Mouse (Mus musculus) layer of hippocampus, adult 8-10 months (tissue): ENCODE results near the gene Olfml2b. TPM values are rescaled to one million over a fixed set of nuclear protein-coding genes. Genes with fewer than 3 reads are reported as not detected.

Source experiments
- DNase-seq, 2 experiments: peaks; one replicate each; pipeline ENCODE4 v3.0.0; 2022; ENCODE audit warnings: low spot score in 2 of 2
- total RNA-seq, 4 experiments: library from RNA; stranded (reverse); gene quantifications; 2 replicates each; pipeline ENCODE4 v1.2.4; 2022

The Olfml2b gene
- total RNA-seq, 4 experiments from 2014 or later: 30.1 to 35.7 (median 33.2) TPM

DNA sequence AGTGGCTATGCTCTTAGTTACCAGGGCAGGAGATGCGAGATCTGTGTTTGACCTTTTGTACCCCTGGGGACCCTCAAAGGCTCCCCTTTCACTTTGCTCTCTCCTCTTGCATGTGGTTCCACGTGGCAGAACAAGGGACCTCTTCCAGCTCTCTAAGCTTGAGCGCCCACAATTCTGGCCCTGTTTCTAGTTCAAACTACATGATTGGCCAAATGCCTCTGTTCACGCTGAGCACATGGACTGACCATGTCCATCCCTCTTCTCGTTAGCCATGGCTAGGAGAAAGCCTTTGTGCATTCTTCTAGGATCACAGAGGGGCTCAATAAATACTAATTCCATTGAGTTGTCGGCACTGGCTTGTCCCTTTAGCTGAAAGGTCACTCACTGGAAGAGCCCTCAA is 51.0 kb downstream of the Olfml2b start:
- no peak for DNase-seq

- DNase-seq: no peak
Observed at GRCm38 (mm10) chr1:170696996-170697395, 52.7 kb downstream of the Olfml2b start.

DNA sequence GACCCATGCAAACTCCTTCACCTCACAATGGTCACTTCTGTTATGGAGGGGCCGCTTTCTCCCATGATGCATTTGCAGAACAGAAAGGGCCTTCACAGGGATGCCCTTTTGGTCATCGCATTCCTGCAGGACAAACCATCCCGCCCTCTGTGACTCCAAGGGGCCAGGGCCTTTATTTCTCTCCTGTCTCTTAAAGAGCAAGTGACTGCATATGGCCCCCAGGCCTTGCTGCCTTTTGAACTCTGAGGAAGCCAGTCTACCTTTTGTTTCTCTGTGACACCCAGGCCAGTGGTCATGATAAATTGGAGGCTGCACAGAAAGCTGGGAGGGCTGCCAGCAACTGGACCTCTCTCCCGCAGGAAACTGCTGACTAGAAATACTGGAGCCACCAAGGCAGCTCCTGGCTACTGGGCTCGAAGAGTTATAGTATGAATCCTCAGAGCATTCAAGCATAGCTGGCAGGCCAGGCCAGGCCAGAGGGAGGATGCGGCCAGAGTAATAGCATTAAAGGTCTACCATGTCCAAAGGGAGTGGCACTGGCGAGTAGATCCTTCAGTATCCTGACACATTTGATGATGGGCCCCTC is 53.5 kb downstream of the Olfml2b start:
- no peak for DNase-seq

- DNase-seq: no peak
Observed at GRCm38 (mm10) chr1:170698771-170699170, 54.4 kb downstream of the Olfml2b start.

DNA sequence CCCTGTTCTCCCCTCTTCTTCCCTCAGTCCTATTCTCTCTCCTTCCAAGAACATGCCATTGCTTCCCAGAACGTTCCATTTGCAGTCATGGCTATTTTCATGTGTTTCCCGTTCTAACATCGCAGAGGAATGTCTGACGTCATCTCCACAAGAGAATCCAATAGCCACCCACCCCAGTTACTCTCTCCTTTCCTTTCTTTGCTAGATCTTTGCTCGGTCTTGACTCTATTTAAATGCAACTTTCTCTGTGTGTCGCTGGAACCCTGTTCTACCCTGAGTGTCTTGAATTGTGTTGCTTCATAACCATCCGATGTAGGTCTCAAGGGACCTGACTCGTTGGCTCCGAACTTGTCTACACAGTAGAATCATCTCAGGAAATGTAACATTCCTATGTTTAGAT is 55.2 kb downstream of the Olfml2b start:
- DNase-seq: no peak

GRCm38 (mm10) chr1:170700496-170701027 is 56.2 kb downstream of the Olfml2b start:
- no peak for DNase-seq

GRCm38 (mm10) chr1:170701178-170701577 is 56.8 kb downstream of the Olfml2b start:
- no peak for DNase-seq

DNA sequence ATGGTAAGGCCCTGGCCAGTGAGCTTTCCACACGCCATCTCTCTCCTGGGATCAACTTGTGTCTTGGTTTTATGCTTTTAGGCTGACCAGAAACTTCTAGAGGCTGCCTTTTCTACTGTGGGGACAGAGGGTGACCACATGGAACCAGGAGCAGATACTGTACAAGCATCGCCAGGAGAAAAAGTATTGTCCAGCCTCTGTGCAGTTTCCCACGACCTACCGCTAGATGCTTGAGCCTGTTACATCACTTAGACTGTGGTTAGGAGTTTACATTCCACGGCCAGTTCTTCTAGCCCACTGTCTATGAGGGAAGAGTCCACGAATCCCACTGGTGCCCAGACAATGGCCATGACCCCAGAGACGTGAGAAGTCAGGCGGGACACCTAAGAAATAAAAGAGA is 57.2 kb downstream of the Olfml2b start:
- DNase-seq: no peak

- no peak for DNase-seq
Observed at GRCm38 (mm10) chr1:170702263-170702662, 57.9 kb downstream of the Olfml2b start.

DNA sequence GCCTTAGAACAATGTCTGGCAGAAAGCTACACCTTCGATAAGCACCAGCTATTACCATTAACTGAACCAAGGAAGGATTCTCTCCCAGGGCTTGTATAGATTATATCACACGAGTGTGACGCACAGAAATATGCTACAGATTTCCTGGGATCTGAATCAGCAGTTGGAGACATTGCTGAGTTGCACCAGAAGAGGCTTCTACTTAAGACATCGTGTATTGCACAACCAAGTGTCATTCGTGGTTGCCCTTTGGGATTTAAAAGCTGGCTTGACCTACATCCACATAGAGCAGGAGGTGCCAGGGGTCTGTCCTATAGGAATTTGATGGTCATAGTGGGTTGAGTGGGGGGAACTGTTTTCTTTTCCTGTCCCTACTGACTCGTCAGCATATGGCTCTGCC is 58.6 kb downstream of the Olfml2b start:
- DNase-seq: no peak

GRCm38 (mm10) chr1:170704103-170704502 is 59.8 kb downstream of the Olfml2b start:
- no peak for DNase-seq

DNA sequence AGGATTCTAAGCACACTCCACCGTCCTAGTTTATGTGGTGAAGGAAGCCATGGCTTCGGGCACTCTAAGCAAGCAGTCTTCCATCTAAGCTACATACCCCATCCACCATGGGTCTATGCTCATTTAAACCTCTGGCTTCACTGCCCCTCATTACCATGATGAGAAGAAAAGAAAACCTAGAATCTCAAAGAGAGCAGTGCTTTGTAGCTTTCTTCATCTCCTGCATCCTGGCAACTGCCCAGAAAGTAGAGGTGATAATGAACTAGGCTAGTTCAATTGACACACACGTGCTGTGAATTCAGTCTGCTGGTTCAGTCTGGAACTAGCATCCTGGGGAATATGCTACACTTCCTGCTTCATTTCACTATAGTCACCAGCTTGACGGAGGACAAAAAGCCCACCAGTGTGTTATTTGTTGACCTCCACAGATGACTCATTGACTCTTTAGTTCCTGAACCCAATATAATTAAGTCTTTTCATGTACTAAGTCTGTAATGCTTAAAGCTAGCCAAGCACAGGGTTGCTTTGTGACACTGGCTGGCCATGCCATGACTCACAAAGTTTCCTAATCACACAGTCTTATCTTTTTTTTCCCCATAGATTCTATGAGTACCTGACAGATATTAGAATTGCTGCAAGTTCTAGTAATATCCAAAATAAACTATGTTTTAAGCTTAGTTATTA is 60.7 kb downstream of the Olfml2b start:
- DNase-seq: no peak

DNA sequence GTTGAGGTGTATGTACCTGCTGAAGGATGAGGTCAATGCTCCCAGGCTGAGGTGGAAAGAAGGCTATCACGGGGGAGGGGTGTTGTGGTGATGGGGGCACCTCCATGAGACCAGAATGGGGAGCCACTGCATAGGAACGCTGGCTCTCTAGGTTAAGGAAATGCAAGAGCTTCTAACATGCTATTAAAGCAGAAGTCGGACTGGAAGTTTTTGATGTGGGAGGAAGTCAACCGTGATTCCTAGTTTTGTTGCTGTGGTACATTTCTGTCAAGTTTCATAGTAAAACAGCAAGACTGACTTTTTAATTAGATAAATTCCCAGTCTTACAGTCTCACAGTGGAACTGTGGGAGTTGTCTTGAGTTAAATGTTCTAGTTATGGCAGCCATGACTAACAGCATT is 61.7 kb downstream of the Olfml2b start:
- no peak for DNase-seq

DNA sequence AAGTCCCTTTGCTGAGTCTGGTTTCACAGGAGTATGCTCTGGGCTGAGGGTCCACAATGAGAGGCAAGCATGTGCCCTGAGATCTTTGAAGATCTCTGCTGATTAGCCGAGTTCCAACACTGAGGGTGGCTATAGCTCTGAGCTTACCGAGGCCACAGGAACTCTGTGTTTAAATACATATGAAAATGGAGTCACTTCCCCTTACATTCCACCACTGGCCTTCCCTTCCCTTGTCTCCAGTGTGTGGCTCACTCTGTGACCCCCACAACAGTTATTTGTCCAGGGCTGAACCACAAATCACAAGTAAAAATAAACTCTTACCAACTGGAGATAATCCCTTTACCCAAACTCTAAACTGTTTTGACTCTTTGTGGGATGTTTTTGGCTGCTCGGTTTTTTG is 64.7 kb downstream of the Olfml2b start:
- DNase-seq: no peak

- no peak for DNase-seq
Observed at GRCm38 (mm10) chr1:170709481-170709880, 65.1 kb downstream of the Olfml2b start.

DNA sequence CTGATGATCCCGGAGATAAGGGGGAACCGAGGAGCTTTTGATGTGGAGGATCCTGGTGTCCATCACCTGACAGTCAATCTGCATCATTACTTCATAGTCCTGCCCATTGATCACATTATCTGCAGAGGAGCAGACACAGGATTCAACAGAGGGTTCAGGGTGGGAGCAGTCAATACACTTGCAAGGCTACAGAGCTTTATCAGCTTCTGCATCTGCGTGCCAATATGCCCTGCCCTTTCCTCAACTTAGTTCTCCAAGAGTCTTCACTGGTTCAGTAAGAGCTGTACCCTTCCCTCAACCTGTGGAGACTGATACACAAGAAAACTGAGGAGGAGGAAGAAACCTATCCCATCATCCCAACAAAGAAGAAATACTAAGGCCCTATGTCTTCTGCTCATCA is 65.6 kb downstream of the Olfml2b start:
- no peak for DNase-seq

GRCm38 (mm10) chr1:170711731-170712130 is 67.4 kb downstream of the Olfml2b start:
- DNase-seq: no peak

DNA sequence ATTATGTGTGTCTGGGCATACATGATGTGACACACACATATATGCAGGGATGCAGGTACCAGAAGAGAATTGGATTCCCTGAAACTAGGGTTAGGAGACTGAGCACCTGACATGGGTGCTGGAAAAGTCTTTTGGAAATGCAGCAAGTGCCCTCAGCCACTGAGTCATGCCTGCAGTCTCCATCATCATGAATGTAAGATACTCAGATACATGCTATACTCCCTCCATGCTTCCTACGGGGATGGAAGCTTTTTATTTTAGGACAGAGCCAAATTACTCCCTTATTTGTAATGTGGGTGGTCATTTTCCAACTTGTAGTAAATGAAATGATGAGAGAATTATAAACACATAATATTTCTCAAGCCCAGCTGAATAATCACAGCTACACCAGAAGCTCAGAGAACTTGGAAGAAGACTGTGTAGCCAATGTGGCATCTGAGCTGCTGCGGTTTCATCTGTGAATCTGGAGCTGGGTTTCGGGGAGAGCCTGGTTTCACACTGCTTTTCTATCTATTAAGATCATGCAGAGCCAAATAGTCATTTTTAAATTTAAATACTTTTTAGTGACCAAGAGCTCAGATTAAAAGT is 73.0 kb downstream of the Olfml2b start:
- no peak for DNase-seq

DNA sequence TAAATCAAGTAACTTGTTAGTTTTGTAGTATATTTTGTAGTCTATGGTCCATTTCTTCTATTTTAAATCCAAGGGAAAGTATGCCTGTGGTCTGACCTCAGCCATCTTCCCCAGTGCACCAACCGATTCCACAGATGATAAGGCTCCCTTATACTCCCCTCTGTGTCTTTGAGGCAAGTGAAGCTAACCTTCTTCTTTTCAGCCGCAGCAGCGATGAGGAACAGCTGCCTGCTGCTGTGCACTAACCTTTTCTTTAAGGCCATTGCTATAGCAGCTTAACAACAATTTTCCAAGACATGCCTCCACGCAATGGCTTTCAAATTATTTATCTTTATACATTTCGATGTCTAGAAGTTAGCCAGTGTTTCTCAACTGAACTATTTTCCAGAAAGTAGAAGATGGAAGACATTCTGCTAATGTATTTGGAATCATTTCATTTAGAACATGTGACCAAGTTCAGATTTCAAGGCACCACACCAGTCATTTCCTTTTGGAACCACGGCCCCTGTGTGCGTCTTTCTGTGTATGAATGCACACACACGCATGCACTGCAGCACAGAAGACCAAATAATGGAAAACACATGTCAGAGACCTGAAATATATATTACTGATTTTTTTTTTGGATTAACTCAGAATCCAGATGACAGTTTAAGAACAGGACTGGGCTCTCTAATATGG is 73.9 kb downstream of the Olfml2b start:
- no peak for DNase-seq

- DNase-seq: peak; percentile 63 to 69
Observed at GRCm38 (mm10) chr1:170721560-170721959, 77.2 kb downstream of the Olfml2b start.

DNA sequence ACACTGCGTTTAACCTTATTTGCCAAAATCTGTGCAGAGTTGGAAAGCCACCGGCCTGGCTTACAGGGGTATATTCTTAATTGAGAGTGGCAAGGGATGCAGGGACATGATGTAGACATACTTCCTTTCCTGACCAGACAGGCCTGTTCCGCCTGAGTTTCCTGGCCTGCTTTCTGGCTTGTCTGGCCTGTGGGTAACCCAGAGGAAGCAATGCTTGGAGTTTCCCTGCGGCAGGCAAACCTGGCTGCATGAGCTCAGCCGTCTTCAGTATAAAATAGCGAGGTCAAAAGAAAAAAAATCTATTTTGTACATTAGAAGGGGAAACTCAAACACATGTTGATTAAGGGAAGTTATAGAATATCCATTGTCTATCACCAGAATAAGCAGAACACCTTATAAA is 84.2 kb downstream of the Olfml2b start:
- no peak for DNase-seq

DNA sequence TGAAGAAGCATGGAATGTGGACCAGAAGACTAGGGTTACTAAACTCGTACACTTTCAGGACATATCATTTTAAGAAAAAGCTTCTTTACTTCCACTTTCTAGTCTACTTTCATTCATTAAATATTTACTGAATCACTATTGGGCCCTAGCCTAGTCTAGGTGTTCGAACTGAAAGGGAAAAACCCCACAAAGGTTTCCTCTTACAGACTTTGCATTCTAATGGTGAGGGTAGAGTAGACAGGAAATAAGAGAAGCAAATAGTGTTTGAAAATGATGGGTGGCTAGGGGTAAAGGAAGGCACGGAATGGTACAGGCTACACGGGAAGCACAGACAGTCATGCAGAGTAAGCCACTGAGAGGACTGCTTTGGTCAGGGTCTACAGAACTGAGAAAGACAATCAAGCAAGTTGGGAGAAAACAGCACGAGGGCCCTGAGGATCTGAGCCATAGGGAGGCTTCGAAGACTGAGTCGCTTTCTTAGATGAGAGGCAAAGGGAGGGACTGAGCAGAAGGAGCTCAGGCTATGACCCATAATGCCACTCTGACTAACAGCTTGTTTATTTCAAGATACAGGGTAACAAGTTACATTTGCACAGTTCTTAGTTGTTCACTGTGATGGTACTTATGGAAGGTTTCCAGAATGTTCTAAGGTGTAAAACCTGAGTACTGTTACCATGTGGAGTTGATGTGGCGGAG is 85.1 kb downstream of the Olfml2b start:
- no peak for DNase-seq
